Mouse (Mus musculus) testis, adult 2 months (tissue): Measurements from ENCODE around the gene Sertad2. TPM values are rescaled to one million over a fixed set of nuclear protein-coding genes. Genes with fewer than 3 reads are reported as not detected.
A peak's percentile ranks its signal among the peaks of the same experiment; 100 is the strongest.

Experiments
- H3K27ac ChIP-seq: fragments of 200-500 bp; 2 replicates; pipeline ENCODE4 v1.5.1; 2012; ENCODE audit warnings: low read depth, low read length; ENCODE audit not compliant: control insufficient read depth, insufficient read depth
- H3K27me3 ChIP-seq: fragments of 200-500 bp; 2 replicates; pipeline ENCODE4 v1.6.1; 2012; ENCODE audit warnings: mild to moderate bottlenecking, low read length, moderate library complexity; ENCODE audit not compliant: control insufficient read depth, insufficient read depth
- H3K36me3 ChIP-seq: fragments of 200-500 bp; 2 replicates; pipeline ENCODE4 v1.6.1; 2012; ENCODE audit warnings: mild to moderate bottlenecking, low read length; ENCODE audit not compliant: control insufficient read depth, insufficient read depth
- H3K4me1 ChIP-seq: fragments of 200-500 bp; 2 replicates; pipeline ENCODE4 v1.6.1; 2012; ENCODE audit warnings: low read length; ENCODE audit not compliant: control insufficient read depth, insufficient read depth
- H3K4me3 ChIP-seq: fragments of 200-500 bp; 2 replicates; pipeline ENCODE4 v1.5.1; 2012; ENCODE audit warnings: low read depth, mild to moderate bottlenecking, low read length, moderate library complexity, mixed read lengths; ENCODE audit not compliant: control insufficient read depth
- CTCF ChIP-seq: fragments of 200-500 bp; IDR thresholded peaks from 2 replicates; pipeline ENCODE4 v1.5.1; 2012; ENCODE audit warnings: low read depth, mild to moderate bottlenecking, inconsistent platforms, low read length, moderate library complexity; ENCODE audit not compliant: control insufficient read depth, insufficient read depth, insufficient replicate concordance
- POLR2A ChIP-seq: fragments of 200-500 bp; IDR thresholded peaks from 2 replicates; pipeline ENCODE4 v1.6.1; 2012; ENCODE audit warnings: low read depth, mild to moderate bottlenecking, inconsistent platforms, low read length, moderate library complexity; ENCODE audit not compliant: control insufficient read depth
- polyA plus RNA-seq: library from polyadenylated mRNA; depleted of rRNA; stranded (reverse); fragments of >200 nt; gene quantifications from 2 replicates; pipeline ENCODE4 v1.2.3, GENCODE M21; 2012

Gene Sertad2
- polyA plus RNA-seq, 1 experiment, result 148 TPM

DNA sequence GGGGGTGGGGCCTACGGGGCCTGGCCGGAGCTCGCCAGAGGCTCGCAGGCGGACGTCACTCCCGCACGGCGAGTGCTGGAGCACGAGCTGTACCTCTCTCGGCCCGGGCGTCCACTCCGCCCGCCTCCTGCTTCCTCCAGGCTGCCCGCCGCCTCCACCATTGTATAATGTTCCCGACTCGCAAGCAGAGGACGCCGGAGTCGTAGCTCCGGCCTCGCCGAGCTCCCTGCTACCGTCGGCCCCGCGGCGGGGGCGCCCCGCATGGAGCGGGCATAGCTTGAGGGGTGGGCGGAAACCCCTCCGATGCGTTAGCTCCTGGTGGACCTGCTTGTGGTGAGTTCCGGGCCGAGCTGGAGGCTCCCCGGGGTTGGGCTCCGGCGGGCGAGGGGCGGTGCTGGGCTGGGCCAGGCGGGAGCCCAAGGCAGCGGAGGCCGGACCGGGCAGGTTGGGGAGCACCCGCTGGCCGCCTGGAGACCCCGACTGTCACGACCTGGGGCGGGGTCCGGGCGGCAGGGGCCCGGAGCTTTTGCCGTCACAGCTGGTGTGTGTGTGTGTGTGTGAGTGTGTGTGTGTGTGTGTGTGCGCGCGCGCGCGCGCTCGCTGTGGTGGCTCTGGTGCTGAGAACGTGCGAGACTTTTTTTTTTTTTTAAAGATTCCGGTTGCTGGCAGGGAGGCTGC, 89.0 kb downstream of the Sertad2 start:
- H3K27me3 ChIP-seq, result no peaks in the 10 kb centered on the region
- no peak for TF ChIP-seq CTCF
- peak; percentile 82 for TF ChIP-seq POLR2A
- H3K4me1 ChIP-seq, result peaks cover 6% of the 10 kb centered on the region
- H3K4me3 ChIP-seq, result peak overlapping the region; percentile 97
- H3K36me3 ChIP-seq, result no peaks in the 10 kb centered on the region
- H3K27ac ChIP-seq, result peak overlapping the region; percentile 95

DNA sequence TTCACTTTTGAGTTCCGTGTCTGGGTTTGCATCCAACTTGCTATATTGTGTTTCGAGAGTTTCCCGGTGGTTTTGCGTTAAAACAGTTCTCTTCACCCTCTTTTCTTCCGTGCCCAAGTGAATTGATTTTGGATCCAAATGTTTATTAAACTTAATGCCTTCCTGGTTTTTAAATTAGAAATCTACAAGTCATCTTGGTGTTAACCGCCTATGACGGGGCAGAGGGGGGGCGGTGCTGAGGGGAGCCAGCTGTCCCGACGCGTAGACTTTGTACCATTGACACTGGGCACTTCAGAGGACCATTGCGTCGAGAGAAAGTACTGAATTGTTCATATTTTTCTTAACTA, 89.5 kb downstream of the Sertad2 start:
- Histone ChIP-seq H3K27ac (peak overlapping the region; percentile 95; the same call in 1 of the 2 replicates), H3K27me3 (no peaks in the 10 kb centered on the region), H3K4me1 (peaks cover 6% of the 10 kb centered on the region), H3K36me3 (no peaks in the 10 kb centered on the region), H3K4me3 (peak overlapping the region; percentile 97)
- TF ChIP-seq CTCF (no peak), POLR2A (no peak)

DNA sequence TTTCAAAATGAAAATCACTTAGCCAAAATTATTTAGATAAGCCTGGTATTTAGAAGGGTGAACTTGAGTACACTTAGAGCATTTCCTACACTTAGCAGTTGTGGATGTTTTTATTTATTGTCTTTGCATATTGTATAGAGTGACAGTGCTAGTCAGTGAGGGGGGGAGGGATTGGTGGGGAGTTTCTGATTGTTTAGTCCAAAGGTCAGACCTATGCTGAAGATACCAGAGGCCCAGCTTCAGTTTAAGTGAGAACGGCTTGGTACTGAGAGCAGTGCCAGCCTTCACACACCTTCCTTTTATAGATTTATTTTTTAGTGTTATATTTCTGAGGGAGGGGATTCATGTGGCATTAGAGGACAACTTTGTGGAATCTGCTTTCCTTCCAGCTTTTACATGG, 91.5 kb downstream of the Sertad2 start:
- no peak overlapping the region for H3K4me3 ChIP-seq
- peaks cover 6% of the 10 kb centered on the region for H3K4me1 ChIP-seq
- no peaks in the 10 kb centered on the region for H3K27me3 ChIP-seq
- H3K36me3 ChIP-seq, result no peaks in the 10 kb centered on the region
- TF ChIP-seq CTCF, result no peak
- no peak for TF ChIP-seq POLR2A
- H3K27ac ChIP-seq, result no peak overlapping the region

DNA sequence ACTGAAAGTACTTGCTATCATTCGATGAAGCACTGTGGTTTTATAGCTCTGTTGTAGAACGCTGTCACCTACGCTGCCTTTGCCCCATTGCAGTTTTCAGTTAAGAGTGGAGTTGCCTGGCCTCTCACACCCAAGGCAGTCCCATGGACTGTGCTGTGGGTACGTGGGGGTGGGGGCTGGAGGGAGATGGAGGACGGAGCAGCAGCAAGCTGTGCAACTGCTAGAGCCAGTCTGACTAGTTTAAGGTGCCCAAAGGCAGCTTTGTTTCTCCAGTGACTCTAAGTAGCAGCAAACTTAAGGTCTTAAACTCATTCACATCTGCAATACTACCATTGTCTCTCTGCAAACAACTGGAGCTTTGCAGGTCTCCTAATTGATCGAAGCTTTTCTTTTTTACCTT, 92.6 kb downstream of the Sertad2 start:
- TF ChIP-seq CTCF (no peak), POLR2A (no peak)
- Histone ChIP-seq H3K4me3 (no peak overlapping the region), H3K36me3 (no peaks in the 10 kb centered on the region), H3K27ac (no peak overlapping the region), H3K4me1 (peaks cover 8% of the 10 kb centered on the region), H3K27me3 (no peaks in the 10 kb centered on the region)

DNA sequence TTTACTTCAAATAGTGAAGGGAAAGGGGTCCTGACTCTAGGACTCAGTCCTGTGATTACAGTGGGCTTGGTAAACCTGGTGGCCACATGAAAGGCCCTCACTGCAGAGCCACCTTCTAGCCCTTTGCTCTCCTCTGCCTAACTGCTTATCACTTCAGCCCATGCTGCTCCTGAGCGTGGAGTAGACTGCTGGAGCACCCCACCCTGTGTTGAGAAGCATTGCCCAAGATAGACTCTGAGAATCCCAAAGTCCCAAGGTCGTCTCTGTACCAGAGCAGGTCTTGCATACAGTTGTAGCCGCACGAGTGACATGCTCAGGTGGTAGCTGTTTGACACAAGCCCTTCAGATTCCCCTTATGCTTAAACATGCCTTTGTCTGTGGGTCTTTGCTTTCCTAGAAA, 93.1 kb downstream of the Sertad2 start:
- Histone ChIP-seq H3K27ac (no peak overlapping the region), H3K36me3 (no peaks in the 10 kb centered on the region), H3K27me3 (no peaks in the 10 kb centered on the region), H3K4me1 (peaks cover 9% of the 10 kb centered on the region), H3K4me3 (no peak overlapping the region)
- TF ChIP-seq POLR2A (no peak), CTCF (no peak)

DNA sequence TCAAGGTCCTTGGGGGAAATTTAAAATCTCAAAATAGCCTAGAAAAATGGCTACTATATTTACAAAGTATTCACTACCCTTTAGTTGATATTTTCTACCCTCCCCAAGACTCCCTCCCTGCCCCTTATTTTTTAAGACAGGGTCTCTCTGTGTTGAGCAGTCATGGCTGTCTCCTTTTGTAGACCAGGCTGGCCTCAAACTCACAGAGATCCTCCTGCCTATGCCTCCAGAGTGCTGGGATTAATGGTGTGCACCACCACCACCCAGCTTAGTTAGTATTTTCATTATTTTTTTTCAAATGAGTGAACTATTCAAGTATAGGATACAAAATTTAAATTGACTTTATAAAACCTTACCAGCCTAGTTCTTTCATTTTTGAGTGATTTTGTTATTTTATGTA, 94.0 kb downstream of the Sertad2 start:
- Histone ChIP-seq H3K27me3 (no peaks in the 10 kb centered on the region), H3K4me1 (peaks cover 6% of the 10 kb centered on the region), H3K36me3 (no peaks in the 10 kb centered on the region), H3K27ac (no peak overlapping the region), H3K4me3 (no peak overlapping the region)
- no peak for TF ChIP-seq CTCF
- TF ChIP-seq POLR2A, result no peak

DNA sequence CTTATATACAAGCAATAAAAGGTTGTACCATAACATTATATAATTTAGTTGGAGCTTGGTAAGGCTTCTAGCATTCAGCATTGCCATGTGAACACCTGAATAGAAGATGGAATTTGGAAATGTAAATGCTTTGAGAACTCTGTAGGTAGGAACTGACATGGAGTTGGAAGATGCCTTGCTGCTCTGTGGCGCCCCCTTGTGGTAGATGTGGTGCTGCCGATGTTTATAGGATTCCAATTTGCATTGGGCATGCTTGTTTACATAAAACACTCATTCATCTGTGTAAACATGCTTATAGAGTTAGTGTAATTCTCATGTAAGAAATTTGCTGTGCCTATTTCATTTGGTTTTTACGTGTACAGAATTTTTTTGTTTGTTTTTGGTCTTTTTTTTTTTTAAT, 95.8 kb downstream of the Sertad2 start:
- peaks cover 4% of the 10 kb centered on the region for H3K4me1 ChIP-seq
- TF ChIP-seq POLR2A (no peak), CTCF (peak; percentile 78; the same call in 1 of the 2 replicates)
- H3K27me3 ChIP-seq, result no peaks in the 10 kb centered on the region
- no peak overlapping the region for H3K27ac ChIP-seq
- H3K4me3 ChIP-seq, result no peak overlapping the region
- no peaks in the 10 kb centered on the region for H3K36me3 ChIP-seq

DNA sequence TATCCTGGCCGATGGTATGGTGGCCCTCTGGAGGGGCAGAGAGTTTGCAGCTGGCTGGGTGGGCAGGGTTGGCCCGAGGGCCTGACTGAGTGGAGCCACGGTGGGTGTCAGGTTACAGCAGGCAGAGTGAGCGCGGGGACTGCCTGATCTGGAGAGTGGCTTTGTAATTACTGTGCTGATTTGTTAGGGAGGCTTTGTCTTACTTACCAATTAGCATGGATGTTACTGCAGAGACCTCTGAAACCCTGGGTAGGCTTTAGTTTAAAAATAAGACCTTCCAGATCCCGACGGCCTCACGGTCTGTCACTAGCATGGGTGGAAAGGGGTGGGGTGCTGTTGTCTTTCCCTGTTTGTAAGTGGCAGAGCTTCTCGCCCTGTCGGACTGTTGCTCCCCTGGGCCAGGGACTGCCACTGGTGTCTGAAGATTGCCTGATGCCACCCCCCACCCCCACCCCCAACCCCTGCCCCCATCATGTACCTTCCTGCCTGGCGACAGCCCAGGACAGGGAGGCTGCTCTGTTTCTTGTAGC, 96.9 kb downstream of the Sertad2 start:
- H3K27ac ChIP-seq, result no peak overlapping the region
- no peaks in the 10 kb centered on the region for H3K36me3 ChIP-seq
- no peaks in the 10 kb centered on the region for H3K27me3 ChIP-seq
- TF ChIP-seq POLR2A, result no peak
- no peak for TF ChIP-seq CTCF
- peaks cover 4% of the 10 kb centered on the region for H3K4me1 ChIP-seq
- no peak overlapping the region for H3K4me3 ChIP-seq
